Mouse (Mus musculus): ENCODE results near the gene Sept10. TPM values are rescaled to one million over a fixed set of nuclear protein-coding genes. Genes with fewer than 3 reads are reported as not detected.
"Not testable (repeated sequence)": the region's sequence is repeated elsewhere in the genome, so short reads cannot be mapped to it uniquely, and the experiment has no call there.

The Sept10 gene
- polyA plus RNA-seq, 1 experiment from 2014 or later: 56.5 TPM

DNA sequence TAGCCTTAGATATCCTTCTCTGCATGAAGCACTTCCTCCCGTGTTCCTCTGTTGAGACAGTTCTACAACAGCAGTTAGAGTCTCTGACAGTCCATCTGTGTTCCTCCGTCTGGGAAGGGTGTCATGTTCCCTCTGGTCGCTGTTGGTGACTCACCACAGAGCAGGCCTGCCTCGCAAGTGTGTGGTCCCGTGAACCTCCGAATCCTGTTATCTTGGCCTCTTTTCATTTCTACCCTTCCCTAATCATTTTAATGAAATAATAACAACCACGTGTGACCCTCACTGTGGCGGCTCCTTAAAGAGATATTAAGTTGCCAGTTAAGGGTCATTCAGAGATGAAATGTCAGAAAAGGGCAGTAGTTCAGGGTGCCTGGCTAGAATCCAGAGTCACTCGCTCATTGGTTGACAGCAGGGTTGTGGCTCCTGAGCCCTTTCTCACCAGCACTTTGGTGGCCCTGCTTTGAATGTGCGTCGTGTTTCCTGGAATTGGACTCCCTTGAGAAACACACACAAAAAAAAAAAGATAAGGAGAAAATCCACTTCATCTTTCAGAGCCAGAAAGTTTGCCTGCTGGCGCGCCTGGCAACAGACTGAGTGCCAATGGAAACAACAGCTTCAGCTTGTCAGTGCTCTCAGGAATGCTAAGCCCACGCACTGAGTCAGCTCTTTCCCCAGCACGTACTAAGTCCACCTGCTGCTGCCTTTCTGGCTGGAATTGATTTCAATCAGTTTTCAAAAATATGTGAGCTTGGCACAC is 106.9 kb downstream of the Sept10 start:
- DNase-seq (ENCODE audit: low spot score) (no peak), ATAC-seq (ENCODE audit: insufficient number of reproducible peaks, low FRiP score, low TSS enrichment, low read depth) (no peak)
- no peak overlapping the region for H3K4me2 ChIP-seq (ENCODE audit: low read depth, severe bottlenecking)
- no peaks in the 10 kb centered on the region for H3K36me3 ChIP-seq (ENCODE audit: control insufficient read depth, insufficient read depth, low read length)
- H3K27ac ChIP-seq (replicated peaks; ENCODE audit: low read depth, low read length): no peak overlapping the region
- H3K9me3 ChIP-seq (ENCODE audit: control insufficient read depth, low read length): no peaks in the 10 kb centered on the region
- H3K4me1 ChIP-seq (ENCODE audit: control insufficient read depth, insufficient read depth, low read length): no peaks in the 10 kb centered on the region
- H3K9ac ChIP-seq (ENCODE audit: low read length): no peak overlapping the region
- 19% methylated on average over 15 of the region's 15 CpGs for WGBS
- no peaks in the 10 kb centered on the region for H3K27me3 ChIP-seq (ENCODE audit: control insufficient read depth, insufficient read depth, low read length)
- H3K4me3 ChIP-seq (ENCODE audit: low read depth, low read length): no peak overlapping the region

DNA sequence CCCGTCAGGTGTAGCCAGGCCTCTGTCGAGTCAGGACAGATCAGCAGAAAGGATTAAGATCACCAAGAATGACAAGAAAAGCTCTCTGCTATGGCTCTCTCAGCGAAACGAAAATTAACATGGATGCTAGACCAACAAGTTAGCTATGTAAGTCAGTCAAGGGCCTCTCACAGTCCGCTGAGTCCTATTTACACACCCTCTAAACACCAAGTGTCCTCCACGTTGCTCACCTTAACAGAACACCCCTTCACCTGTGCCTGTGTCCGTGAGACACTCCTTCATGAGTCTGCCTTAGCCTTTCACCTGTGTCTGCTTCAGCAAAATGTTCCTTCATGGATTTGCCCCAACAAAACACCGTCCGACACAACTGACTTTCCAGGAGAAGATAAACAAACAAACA is 108.3 kb downstream of the Sept10 start:
- H3K4me1 ChIP-seq (ENCODE audit: control insufficient read depth, insufficient read depth, low read length): no peaks in the 10 kb centered on the region
- H3K27ac ChIP-seq (replicated peaks; ENCODE audit: low read depth, low read length): no peak overlapping the region
- 87% methylated on average over 9 of the region's 9 CpGs for WGBS
- no peak overlapping the region for H3K9ac ChIP-seq (ENCODE audit: low read length)
- no peaks in the 10 kb centered on the region for H3K36me3 ChIP-seq (ENCODE audit: control insufficient read depth, insufficient read depth, low read length)
- H3K4me3 ChIP-seq (ENCODE audit: low read depth, low read length): no peak overlapping the region
- no peaks in the 10 kb centered on the region for H3K9me3 ChIP-seq (ENCODE audit: control insufficient read depth, low read length)
- ATAC-seq (ENCODE audit: insufficient number of reproducible peaks, low FRiP score, low TSS enrichment, low read depth) (no peak), DNase-seq (ENCODE audit: low spot score) (no peak)
- no peak overlapping the region for H3K4me2 ChIP-seq (ENCODE audit: low read depth, severe bottlenecking)
- no peaks in the 10 kb centered on the region for H3K27me3 ChIP-seq (ENCODE audit: control insufficient read depth, insufficient read depth, low read length)

DNA sequence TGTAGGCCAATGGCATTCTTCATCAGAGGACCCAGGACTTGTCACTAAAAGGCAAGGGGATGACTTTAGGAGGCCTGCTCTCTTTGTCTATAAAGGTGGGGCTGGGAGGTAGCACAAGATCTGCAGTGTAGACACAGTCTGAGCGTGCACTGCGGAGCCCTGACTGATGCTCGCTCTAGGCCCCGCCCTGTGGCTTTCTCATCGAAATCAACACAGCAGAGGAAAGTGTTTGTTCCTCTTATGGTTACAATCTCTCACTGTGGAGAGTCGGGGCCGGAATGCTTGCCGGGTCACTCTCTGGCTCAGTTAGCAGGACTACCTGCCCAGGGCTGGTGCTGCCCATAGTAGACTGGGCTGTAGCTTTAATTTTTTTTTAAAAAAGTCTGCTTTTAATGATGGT is 108.9 kb downstream of the Sept10 start:
- Histone ChIP-seq H3K4me1 (ENCODE audit: control insufficient read depth, insufficient read depth, low read length) (no peaks in the 10 kb centered on the region), H3K4me2 (ENCODE audit: low read depth, severe bottlenecking) (no peak overlapping the region), H3K27me3 (ENCODE audit: control insufficient read depth, insufficient read depth, low read length) (no peaks in the 10 kb centered on the region), H3K9ac (ENCODE audit: low read length) (no peak overlapping the region), H3K9me3 (ENCODE audit: control insufficient read depth, low read length) (no peaks in the 10 kb centered on the region), H3K36me3 (ENCODE audit: control insufficient read depth, insufficient read depth, low read length) (no peaks in the 10 kb centered on the region), H3K27ac (replicated peaks; ENCODE audit: low read depth, low read length) (no peak overlapping the region), H3K4me3 (ENCODE audit: low read depth, low read length) (no peak overlapping the region)
- WGBS: 89% methylated on average over 8 of the region's 8 CpGs
- no peak for DNase-seq (ENCODE audit: low spot score)
- ATAC-seq (ENCODE audit: insufficient number of reproducible peaks, low FRiP score, low TSS enrichment, low read depth): no peak

DNA sequence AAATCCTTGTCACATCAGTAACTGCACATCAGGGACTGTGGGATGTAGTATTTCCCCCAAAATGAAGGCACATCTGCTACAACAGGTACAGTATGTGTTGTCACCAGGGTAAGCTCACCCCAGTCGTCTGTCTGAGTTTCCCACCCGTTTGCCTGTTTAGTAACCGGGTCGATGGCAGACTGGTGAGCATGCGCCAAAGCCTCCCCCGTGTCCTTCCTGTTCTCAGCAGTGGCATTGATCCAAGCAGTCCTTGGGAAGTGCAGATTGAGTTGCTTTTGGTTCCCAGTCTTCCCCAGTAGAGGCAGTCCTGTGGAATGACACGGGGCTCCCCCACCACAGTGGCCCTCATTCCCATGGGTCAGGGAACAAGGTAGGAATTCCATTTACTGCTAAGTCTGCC is 111.3 kb downstream of the Sept10 start:
- no peak overlapping the region for H3K4me2 ChIP-seq (ENCODE audit: low read depth, severe bottlenecking)
- DNase-seq (ENCODE audit: low spot score) (no peak), ATAC-seq (ENCODE audit: insufficient number of reproducible peaks, low FRiP score, low TSS enrichment, low read depth) (no peak)
- H3K4me3 ChIP-seq (ENCODE audit: low read depth, low read length): no peak overlapping the region
- H3K27me3 ChIP-seq (ENCODE audit: control insufficient read depth, insufficient read depth, low read length): no peaks in the 10 kb centered on the region
- H3K9me3 ChIP-seq (ENCODE audit: control insufficient read depth, low read length): no peaks in the 10 kb centered on the region
- no peak overlapping the region for H3K27ac ChIP-seq (replicated peaks; ENCODE audit: low read depth, low read length)
- H3K9ac ChIP-seq (ENCODE audit: low read length): no peak overlapping the region
- no peaks in the 10 kb centered on the region for H3K36me3 ChIP-seq (ENCODE audit: control insufficient read depth, insufficient read depth, low read length)
- 94% methylated on average over 7 of the region's 7 CpGs for WGBS
- H3K4me1 ChIP-seq (ENCODE audit: control insufficient read depth, insufficient read depth, low read length): no peaks in the 10 kb centered on the region

DNA sequence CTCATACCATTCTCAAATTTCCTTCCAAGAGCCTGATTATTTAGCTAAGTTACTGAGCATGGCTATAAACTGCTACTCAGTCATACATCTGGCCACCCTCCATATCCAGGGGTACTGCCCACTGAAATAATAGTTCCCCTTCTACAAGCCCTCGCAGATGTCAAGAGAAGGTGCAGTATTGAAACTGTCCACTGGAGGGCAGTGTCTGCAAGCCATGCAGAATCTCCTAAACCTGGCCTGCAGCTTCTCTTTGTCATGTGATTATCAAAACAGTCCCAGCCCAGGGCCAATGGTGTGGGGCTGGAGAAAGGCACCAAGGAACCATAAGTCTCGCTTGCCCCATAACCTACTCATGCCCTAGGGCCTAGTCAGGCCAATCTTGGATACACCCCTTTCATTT is 112.6 kb downstream of the Sept10 start:
- ATAC-seq (ENCODE audit: insufficient number of reproducible peaks, low FRiP score, low TSS enrichment, low read depth): no peak
- no peak overlapping the region for H3K4me3 ChIP-seq (ENCODE audit: low read depth, low read length)
- no peaks in the 10 kb centered on the region for H3K27me3 ChIP-seq (ENCODE audit: control insufficient read depth, insufficient read depth, low read length)
- no peak overlapping the region for H3K27ac ChIP-seq (replicated peaks; ENCODE audit: low read depth, low read length)
- H3K4me2 ChIP-seq (ENCODE audit: low read depth, severe bottlenecking): no peak overlapping the region
- DNase-seq (ENCODE audit: low spot score): peak; percentile 89
- WGBS: 30% methylated on average over 2 of the region's 2 CpGs
- no peak overlapping the region for H3K9ac ChIP-seq (ENCODE audit: low read length)
- no peaks in the 10 kb centered on the region for H3K36me3 ChIP-seq (ENCODE audit: control insufficient read depth, insufficient read depth, low read length)
- H3K4me1 ChIP-seq (ENCODE audit: control insufficient read depth, insufficient read depth, low read length): no peaks in the 10 kb centered on the region
- no peaks in the 10 kb centered on the region for H3K9me3 ChIP-seq (ENCODE audit: control insufficient read depth, low read length)

GRCm38 (mm10) chr10:59106644-59107043 is 115.0 kb downstream of the Sept10 start:
- Histone ChIP-seq H3K9ac (ENCODE audit: low read length) (no peak overlapping the region), H3K27me3 (ENCODE audit: control insufficient read depth, insufficient read depth, low read length) (no peaks in the 10 kb centered on the region), H3K36me3 (ENCODE audit: control insufficient read depth, insufficient read depth, low read length) (no peaks in the 10 kb centered on the region), H3K4me1 (ENCODE audit: control insufficient read depth, insufficient read depth, low read length) (no peaks in the 10 kb centered on the region), H3K9me3 (ENCODE audit: control insufficient read depth, low read length) (no peaks in the 10 kb centered on the region), H3K4me2 (ENCODE audit: low read depth, severe bottlenecking) (no peak overlapping the region), H3K4me3 (ENCODE audit: low read depth, low read length) (no peak overlapping the region), H3K27ac (replicated peaks; ENCODE audit: low read depth, low read length) (no peak overlapping the region)
- WGBS: 77% methylated on average over 3 of the region's 3 CpGs
- no peak for ATAC-seq (ENCODE audit: insufficient number of reproducible peaks, low FRiP score, low TSS enrichment, low read depth)
- no peak for DNase-seq (ENCODE audit: low spot score)

DNA sequence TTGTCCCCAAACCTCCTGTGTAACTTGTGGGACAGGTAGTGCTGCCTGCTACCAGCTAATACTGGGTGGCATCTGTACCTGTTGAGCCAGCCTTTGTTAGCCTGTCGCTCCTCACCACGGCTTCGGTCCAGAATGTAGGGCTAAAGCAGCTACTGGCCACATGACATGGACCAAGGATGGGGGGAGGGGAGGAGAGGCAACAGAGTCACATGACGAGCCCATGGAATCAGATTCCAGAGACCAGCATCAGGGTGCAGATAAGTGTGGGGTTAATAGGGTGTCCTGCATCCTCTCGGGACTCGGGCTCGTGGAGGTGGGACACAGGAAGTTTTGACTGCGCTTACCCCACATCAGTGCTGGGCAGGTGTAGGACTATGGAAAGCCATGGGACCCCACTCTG is 115.8 kb downstream of the Sept10 start:
- H3K9me3 ChIP-seq (ENCODE audit: control insufficient read depth, low read length): no peaks in the 10 kb centered on the region
- ATAC-seq (ENCODE audit: insufficient number of reproducible peaks, low FRiP score, low TSS enrichment, low read depth): no peak
- H3K4me1 ChIP-seq (ENCODE audit: control insufficient read depth, insufficient read depth, low read length): no peaks in the 10 kb centered on the region
- WGBS: 81% methylated on average over 8 of the region's 8 CpGs
- H3K4me2 ChIP-seq (ENCODE audit: low read depth, severe bottlenecking): no peak overlapping the region
- H3K4me3 ChIP-seq (ENCODE audit: low read depth, low read length): no peak overlapping the region
- no peaks in the 10 kb centered on the region for H3K27me3 ChIP-seq (ENCODE audit: control insufficient read depth, insufficient read depth, low read length)
- no peak overlapping the region for H3K27ac ChIP-seq (replicated peaks; ENCODE audit: low read depth, low read length)
- DNase-seq (ENCODE audit: low spot score): no peak
- no peaks in the 10 kb centered on the region for H3K36me3 ChIP-seq (ENCODE audit: control insufficient read depth, insufficient read depth, low read length)
- H3K9ac ChIP-seq (ENCODE audit: low read length): no peak overlapping the region

GRCm38 (mm10) chr10:59104683-59105082 is 117.0 kb downstream of the Sept10 start:
- DNase-seq (ENCODE audit: low spot score): no peak
- ATAC-seq (ENCODE audit: insufficient number of reproducible peaks, low FRiP score, low TSS enrichment, low read depth): no peak
- H3K27ac ChIP-seq (replicated peaks; ENCODE audit: low read depth, low read length): no peak overlapping the region
- no peak overlapping the region for H3K4me2 ChIP-seq (ENCODE audit: low read depth, severe bottlenecking)
- H3K4me3 ChIP-seq (ENCODE audit: low read depth, low read length): no peak overlapping the region
- no peaks in the 10 kb centered on the region for H3K4me1 ChIP-seq (ENCODE audit: control insufficient read depth, insufficient read depth, low read length)
- H3K9me3 ChIP-seq (ENCODE audit: control insufficient read depth, low read length): no peaks in the 10 kb centered on the region
- H3K9ac ChIP-seq (ENCODE audit: low read length): no peak overlapping the region
- H3K36me3 ChIP-seq (ENCODE audit: control insufficient read depth, insufficient read depth, low read length): no peaks in the 10 kb centered on the region
- H3K27me3 ChIP-seq (ENCODE audit: control insufficient read depth, insufficient read depth, low read length): no peaks in the 10 kb centered on the region
- WGBS: 86% methylated on average over 5 of the region's 5 CpGs

DNA sequence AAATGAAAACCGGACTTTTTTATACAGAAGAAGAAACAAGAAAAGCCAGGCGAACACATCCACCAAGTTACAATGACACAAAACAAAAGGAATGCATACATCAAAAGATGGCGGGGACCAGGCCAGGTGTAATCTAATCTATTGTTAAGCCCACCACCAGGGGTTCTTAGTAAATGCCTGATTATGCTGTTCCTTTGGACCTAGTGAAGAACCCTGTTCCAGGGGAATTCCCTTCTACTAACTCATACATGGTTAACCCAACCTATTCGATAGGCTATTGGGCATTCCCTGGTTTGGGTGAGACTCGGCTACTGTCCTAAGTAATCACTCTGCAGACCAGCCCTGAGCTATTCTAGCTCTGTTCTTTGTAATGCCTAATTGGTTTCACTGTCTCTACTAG is 118.6 kb downstream of the Sept10 start:
- H3K4me3 ChIP-seq (ENCODE audit: low read depth, low read length); DNase-seq (ENCODE audit: low spot score); ATAC-seq (ENCODE audit: insufficient number of reproducible peaks, low FRiP score, low TSS enrichment, low read depth); H3K27me3 ChIP-seq (ENCODE audit: control insufficient read depth, insufficient read depth, low read length); H3K4me1 ChIP-seq (ENCODE audit: control insufficient read depth, insufficient read depth, low read length); H3K4me2 ChIP-seq (ENCODE audit: low read depth, severe bottlenecking); H3K9ac ChIP-seq (ENCODE audit: low read length); H3K9me3 ChIP-seq (ENCODE audit: control insufficient read depth, low read length); H3K36me3 ChIP-seq (ENCODE audit: control insufficient read depth, insufficient read depth, low read length); H3K27ac ChIP-seq (replicated peaks; ENCODE audit: low read depth, low read length): not testable (repeated sequence)
- 89% methylated on average over 5 of the region's 5 CpGs for WGBS

Measured in limb, embryonic 11.5 days (tissue).